Mouse (Mus musculus) G1E (cell line): Measurements from ENCODE around the gene Gnat1.

Source experiments
- CTCF ChIP-seq: IDR thresholded peaks from 2 replicates; pipeline ENCODE4 v1.5.1; 2012; ENCODE audit warnings: low read depth, low read length, inconsistent platforms, mixed read lengths
- GATA1 ChIP-seq: IDR thresholded peaks from 2 replicates; pipeline ENCODE4 v1.6.1; 2012; ENCODE audit warnings: borderline replicate concordance, low read length, inconsistent platforms, mixed read lengths

- TF ChIP-seq CTCF (no peak), GATA1 (no peak)
Observed at GRCm38 (mm10) chr9:107648767-107649166, 30.7 kb downstream of the Gnat1 start.
